Mouse (Mus musculus): ENCODE data around the gene Masp2. TPM values are rescaled to one million over a fixed set of nuclear protein-coding genes. Genes with fewer than 3 reads are reported as not detected.

The Masp2 gene
- total RNA-seq, 2 experiments from 2014 or later: 0.25 TPM; not detected in 1

GRCm38 (mm10) chr4:148639455-148639854 lies 37.1 kb downstream of the Masp2 start:
- DNase-seq: no peak

GRCm38 (mm10) chr4:148641121-148641520 lies 38.8 kb downstream of the Masp2 start:
- no peak for DNase-seq

- DNase-seq: no peak
These were observed 41.2 kb downstream of the Masp2 start, which contains the start of gene Gm572 for GRCm38 (mm10) chr4:148643291-148644156. TSS of gene Gm572 (plus strand) at chr4:148643317.

- DNase-seq: peak; percentile 77
These were observed 41.8 kb downstream of the Masp2 start for GRCm38 (mm10) chr4:148644157-148644511.

GRCm38 (mm10) chr4:148644926-148645325 lies 42.6 kb downstream of the Masp2 start:
- no peak for DNase-seq

GRCm38 (mm10) chr4:148646616-148647015 lies 44.3 kb downstream of the Masp2 start:
- DNase-seq: peak; percentile 81

- DNase-seq: no peak
These were observed 47.0 kb downstream of the Masp2 start for GRCm38 (mm10) chr4:148649309-148649708.

- DNase-seq: peak; percentile 29
These were observed 48.7 kb downstream of the Masp2 start for GRCm38 (mm10) chr4:148651045-148651444.

GRCm38 (mm10) chr4:148654701-148655398 lies 52.5 kb downstream of the Masp2 start:
- DNase-seq: peak; percentile 44

- DNase-seq: no peak
These were observed 54.4 kb downstream of the Masp2 start for GRCm38 (mm10) chr4:148656691-148657258.

GRCm38 (mm10) chr4:148657776-148658175 lies 55.4 kb downstream of the Masp2 start:
- no peak for DNase-seq

GRCm38 (mm10) chr4:148660174-148660573 lies 57.8 kb downstream of the Masp2 start:
- DNase-seq: no peak

GRCm38 (mm10) chr4:148662168-148662965 lies 60.0 kb downstream of the Masp2 start:
- peak; percentile 89 for DNase-seq

GRCm38 (mm10) chr4:148663326-148663725 lies 61.0 kb downstream of the Masp2 start:
- no peak for DNase-seq

GRCm38 (mm10) chr4:148664021-148664420 lies 61.7 kb downstream of the Masp2 start:
- DNase-seq: no peak

Other genes with a start within 250 kb of the Masp2 start
- gene Ubiad1, start 157.8 kb upstream of the Masp2 start, total RNA-seq (2021): 10 to 100 TPM; 19.5 to 21.5 TPM
- 10 to 100 TPM; 58.2 to 62.7 TPM for gene Mtor, start 153.9 kb upstream of the Masp2 start, total RNA-seq (2021)
- gene Angptl7, start 102.1 kb upstream of the Masp2 start, total RNA-seq (2021): 1 to 10 TPM; 3.9 to 5.6 TPM
- gene Exosc10, start 44.1 kb upstream of the Masp2 start, total RNA-seq (2021): 10 to 100 TPM; 62.4 to 66.2 TPM
- 10 to 100 TPM; 33.0 to 34.7 TPM for gene Srm, start 11.1 kb upstream of the Masp2 start, total RNA-seq (2021)
- gene Tardbp, start 24.5 kb downstream of the Masp2 start, total RNA-seq (2021): 100 to 1,000 TPM; 198 to 204 TPM
- 1 to 10 TPM; 4.1 to 4.9 TPM for gene Gm572, start 40.8 kb downstream of the Masp2 start, total RNA-seq (2021)
- 10 to 100 TPM; 79.5 to 82.9 TPM for gene Casz1, start 201.9 kb downstream of the Masp2 start, total RNA-seq (2021)